Mouse (Mus musculus): Measurements from ENCODE around the gene Nceh1. TPM values are rescaled to one million over a fixed set of nuclear protein-coding genes. Genes with fewer than 3 reads are reported as not detected.

Gene Nceh1
- total and polyA plus RNA-seq, 3 experiments, result 17.2 to 45.1 (median 25.7) TPM

DNA sequence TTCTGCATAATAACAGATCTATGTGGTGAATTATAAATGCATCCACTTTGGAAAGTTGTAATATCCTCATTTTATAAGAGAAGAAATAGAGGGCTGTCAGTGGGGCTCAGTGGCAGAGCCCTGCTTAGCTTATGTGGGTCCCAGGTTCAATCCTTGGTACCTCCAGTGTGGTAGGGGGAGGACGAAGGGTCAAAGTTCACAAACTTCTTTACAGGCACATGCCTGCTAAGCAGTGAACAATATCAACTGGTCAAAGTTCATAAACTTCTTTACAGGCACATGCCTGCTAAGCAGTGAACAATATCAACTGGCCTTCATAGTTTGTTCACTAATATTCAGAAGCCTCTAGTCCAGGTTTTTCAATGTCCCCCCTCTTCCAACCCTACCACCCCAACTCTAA is 13.8 kb downstream of the Nceh1 start:
- TF ChIP-seq TAL1 (conservative IDR thresholded peaks at IDR 0.05; ENCODE audit: low read depth, low read length) (no peak), CTCF (IDR thresholded peaks at IDR 0.05; ENCODE audit: low read depth, low read length) (no peak), GATA2 (IDR thresholded peaks at IDR 0.05; ENCODE audit: borderline replicate concordance, low read depth, low read length) (no peak), GATA1 (IDR thresholded peaks at IDR 0.05; ENCODE audit: borderline replicate concordance, low read length) (no peak), POLR2AphosphoS5 (IDR thresholded peaks at IDR 0.05; ENCODE audit: insufficient replicate concordance, low read depth, low read length) (no peak)
- Histone ChIP-seq H3K36me3 (replicated peaks) (peaks cover 46% of the 10 kb centered on the region), H3K4me3 (ENCODE audit: low read depth, low read length) (no peak overlapping the region), H3K4me1 (ENCODE audit: insufficient read depth, low read depth, low read length) (peaks cover 33% of the 10 kb centered on the region), H3K9me3 (replicated peaks) (no peaks in the 10 kb centered on the region), H3K27me3 (ENCODE audit: insufficient read depth, low read length) (no peaks in the 10 kb centered on the region)
- ATAC-seq (ENCODE audit: extremely low read depth, insufficient number of reproducible peaks, low FRiP score, poor library complexity, severe bottlenecking) (no peak), DNase-seq (ENCODE audit: low spot score) (no peak)

DNA sequence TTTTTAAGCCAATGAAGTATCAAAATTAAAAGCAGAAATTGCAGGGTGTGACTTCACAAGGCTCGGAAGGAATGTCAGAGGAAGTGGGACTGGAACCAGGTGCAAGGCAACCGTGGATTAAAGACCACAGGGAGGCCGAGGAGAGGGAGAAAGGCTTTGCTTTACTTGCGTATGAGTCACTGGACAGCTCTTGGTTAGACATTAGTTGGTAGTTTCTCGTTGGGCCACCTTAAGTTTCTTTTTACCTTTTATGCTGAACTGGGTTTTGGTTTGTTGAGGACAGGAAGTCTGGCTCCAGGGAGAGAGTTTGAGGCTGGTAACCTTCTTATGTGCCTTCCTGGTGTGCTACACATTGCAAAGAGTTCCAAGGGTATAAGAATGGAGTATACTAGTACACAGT is 15.1 kb downstream of the Nceh1 start:
- Histone ChIP-seq H3K4me3 (ENCODE audit: low read depth, low read length) (no peak overlapping the region), H3K27me3 (ENCODE audit: insufficient read depth, low read length) (no peaks in the 10 kb centered on the region), H3K36me3 (replicated peaks) (peaks cover 42% of the 10 kb centered on the region), H3K9me3 (replicated peaks) (no peaks in the 10 kb centered on the region), H3K4me1 (ENCODE audit: insufficient read depth, low read depth, low read length) (peaks cover 31% of the 10 kb centered on the region)
- TF ChIP-seq TAL1 (conservative IDR thresholded peaks at IDR 0.05; ENCODE audit: low read depth, low read length) (no peak), GATA2 (IDR thresholded peaks at IDR 0.05; ENCODE audit: borderline replicate concordance, low read depth, low read length) (no peak), GATA1 (IDR thresholded peaks at IDR 0.05; ENCODE audit: borderline replicate concordance, low read length) (no peak), POLR2AphosphoS5 (IDR thresholded peaks at IDR 0.05; ENCODE audit: insufficient replicate concordance, low read depth, low read length) (no peak), CTCF (IDR thresholded peaks at IDR 0.05; ENCODE audit: low read depth, low read length) (no peak)
- ATAC-seq (ENCODE audit: extremely low read depth, insufficient number of reproducible peaks, low FRiP score, poor library complexity, severe bottlenecking) (no peak), DNase-seq (ENCODE audit: low spot score) (no peak)

DNA sequence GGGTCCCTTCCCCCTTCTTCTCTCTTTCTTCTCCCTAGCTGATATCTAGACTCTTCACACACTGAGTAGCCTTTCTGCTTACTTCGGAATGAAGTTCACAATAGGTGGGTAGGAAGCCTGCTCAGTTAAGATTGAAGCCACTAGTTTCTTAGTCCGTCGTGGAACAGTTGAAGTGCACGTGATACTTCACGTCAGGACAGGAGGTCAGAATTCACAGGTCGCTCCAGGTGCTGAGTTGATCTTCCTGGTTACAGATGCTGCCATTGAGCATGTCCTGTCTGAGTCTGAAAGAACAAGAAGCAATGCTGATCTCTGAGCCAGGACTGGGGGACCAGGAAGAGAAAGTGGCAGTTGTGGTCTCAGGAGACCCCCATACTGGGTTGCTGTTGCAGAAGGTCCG is 16.4 kb downstream of the Nceh1 start:
- Histone ChIP-seq H3K4me3 (ENCODE audit: low read depth, low read length) (no peak overlapping the region), H3K27me3 (ENCODE audit: insufficient read depth, low read length) (no peaks in the 10 kb centered on the region), H3K4me1 (ENCODE audit: insufficient read depth, low read depth, low read length) (peaks cover 20% of the 10 kb centered on the region), H3K36me3 (replicated peaks) (peaks cover 38% of the 10 kb centered on the region), H3K9me3 (replicated peaks) (no peaks in the 10 kb centered on the region)
- DNase-seq (ENCODE audit: low spot score), result no peak
- no peak for ATAC-seq (ENCODE audit: extremely low read depth, insufficient number of reproducible peaks, low FRiP score, poor library complexity, severe bottlenecking)
- TF ChIP-seq GATA2 (IDR thresholded peaks at IDR 0.05; ENCODE audit: borderline replicate concordance, low read depth, low read length), result no peak
- no peak for TF ChIP-seq CTCF (IDR thresholded peaks at IDR 0.05; ENCODE audit: low read depth, low read length)
- no peak for TF ChIP-seq POLR2AphosphoS5 (IDR thresholded peaks at IDR 0.05; ENCODE audit: insufficient replicate concordance, low read depth, low read length)
- no peak for TF ChIP-seq GATA1 (IDR thresholded peaks at IDR 0.05; ENCODE audit: borderline replicate concordance, low read length)
- no peak for TF ChIP-seq TAL1 (conservative IDR thresholded peaks at IDR 0.05; ENCODE audit: low read depth, low read length)

DNA sequence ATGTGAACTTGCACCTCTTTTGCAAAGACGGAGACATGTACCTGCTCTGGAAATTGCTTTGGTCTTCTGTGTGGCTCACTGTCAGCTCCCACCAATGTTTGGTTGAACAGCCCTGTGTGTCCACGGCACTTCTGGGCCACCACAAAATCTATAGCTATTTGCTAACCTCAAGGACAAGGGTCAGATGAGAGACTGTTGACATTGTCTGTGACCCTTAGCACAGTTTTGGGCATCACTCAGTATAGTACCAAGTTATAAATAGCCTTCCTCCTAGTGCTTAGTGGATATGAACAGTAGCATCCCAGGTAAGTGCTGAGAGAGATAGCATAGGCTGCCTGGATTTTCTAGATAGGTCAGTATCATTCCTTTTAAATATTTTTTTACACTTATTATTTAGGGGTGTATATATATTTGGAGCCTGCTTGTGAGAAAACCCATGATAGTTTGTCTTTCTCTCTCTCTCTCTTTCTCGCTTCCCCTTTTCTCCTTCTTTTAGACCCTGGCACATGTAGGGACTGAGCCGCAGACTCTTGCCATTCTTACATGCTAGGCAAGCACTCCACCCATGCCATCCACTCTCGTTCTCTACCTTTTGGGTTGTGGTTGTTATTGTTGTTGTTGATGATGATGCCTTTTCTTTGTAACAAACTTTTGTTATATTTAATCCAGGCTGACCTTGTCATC is 19.1 kb downstream of the Nceh1 start:
- Histone ChIP-seq H3K4me3 (ENCODE audit: low read depth, low read length) (no peak overlapping the region), H3K4me1 (ENCODE audit: insufficient read depth, low read depth, low read length) (peaks cover 4% of the 10 kb centered on the region; the same call in 1 of the 2 replicates), H3K27me3 (ENCODE audit: insufficient read depth, low read length) (no peaks in the 10 kb centered on the region), H3K36me3 (replicated peaks) (peaks cover 45% of the 10 kb centered on the region), H3K9me3 (replicated peaks) (no peaks in the 10 kb centered on the region)
- ATAC-seq (ENCODE audit: extremely low read depth, insufficient number of reproducible peaks, low FRiP score, poor library complexity, severe bottlenecking) (no peak; the same call in 1 of the 2 replicates), DNase-seq (ENCODE audit: low spot score) (no peak)
- TF ChIP-seq CTCF (IDR thresholded peaks at IDR 0.05; ENCODE audit: low read depth, low read length) (no peak), GATA2 (IDR thresholded peaks at IDR 0.05; ENCODE audit: borderline replicate concordance, low read depth, low read length) (no peak), TAL1 (conservative IDR thresholded peaks at IDR 0.05; ENCODE audit: low read depth, low read length) (no peak), POLR2AphosphoS5 (IDR thresholded peaks at IDR 0.05; ENCODE audit: insufficient replicate concordance, low read depth, low read length) (no peak), GATA1 (IDR thresholded peaks at IDR 0.05; ENCODE audit: borderline replicate concordance, low read length) (no peak)

DNA sequence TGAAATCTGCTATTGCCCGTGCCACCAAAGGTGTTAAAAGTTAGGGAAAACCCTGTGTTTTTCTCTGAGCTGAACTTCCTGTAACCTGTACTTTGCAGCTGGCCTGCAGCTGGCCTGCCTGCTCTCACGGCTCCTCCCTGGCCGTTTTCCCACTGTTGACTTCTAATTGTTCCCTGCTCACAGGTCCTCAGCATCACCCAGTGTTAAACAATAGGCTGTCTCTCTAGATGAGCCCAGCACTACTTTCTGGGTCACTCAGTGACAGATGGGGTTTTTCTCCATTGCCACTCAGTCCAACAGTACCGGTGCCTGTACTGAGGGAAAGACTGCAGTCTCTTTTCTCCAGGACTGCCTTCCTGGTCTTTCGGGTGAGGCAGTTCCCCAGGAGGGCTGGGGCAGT is 22.3 kb downstream of the Nceh1 start:
- Histone ChIP-seq H3K36me3 (replicated peaks) (peaks cover 63% of the 10 kb centered on the region), H3K4me1 (ENCODE audit: insufficient read depth, low read depth, low read length) (no peaks in the 10 kb centered on the region; the same call in 1 of the 2 replicates), H3K9me3 (replicated peaks) (0 out of 2 replicates have a peak, but pooled peaks cover 4% of the 10 kb centered on the region), H3K27me3 (ENCODE audit: insufficient read depth, low read length) (no peaks in the 10 kb centered on the region), H3K4me3 (ENCODE audit: low read depth, low read length) (no peak overlapping the region)
- DNase-seq (ENCODE audit: low spot score), result no peak
- no peak for ATAC-seq (ENCODE audit: extremely low read depth, insufficient number of reproducible peaks, low FRiP score, poor library complexity, severe bottlenecking)
- no peak for TF ChIP-seq CTCF (IDR thresholded peaks at IDR 0.05; ENCODE audit: low read depth, low read length)
- no peak for TF ChIP-seq GATA1 (IDR thresholded peaks at IDR 0.05; ENCODE audit: borderline replicate concordance, low read length)
- TF ChIP-seq TAL1 (conservative IDR thresholded peaks at IDR 0.05; ENCODE audit: low read depth, low read length), result no peak
- no peak for TF ChIP-seq GATA2 (IDR thresholded peaks at IDR 0.05; ENCODE audit: borderline replicate concordance, low read depth, low read length)
- no peak for TF ChIP-seq POLR2AphosphoS5 (IDR thresholded peaks at IDR 0.05; ENCODE audit: insufficient replicate concordance, low read depth, low read length)

DNA sequence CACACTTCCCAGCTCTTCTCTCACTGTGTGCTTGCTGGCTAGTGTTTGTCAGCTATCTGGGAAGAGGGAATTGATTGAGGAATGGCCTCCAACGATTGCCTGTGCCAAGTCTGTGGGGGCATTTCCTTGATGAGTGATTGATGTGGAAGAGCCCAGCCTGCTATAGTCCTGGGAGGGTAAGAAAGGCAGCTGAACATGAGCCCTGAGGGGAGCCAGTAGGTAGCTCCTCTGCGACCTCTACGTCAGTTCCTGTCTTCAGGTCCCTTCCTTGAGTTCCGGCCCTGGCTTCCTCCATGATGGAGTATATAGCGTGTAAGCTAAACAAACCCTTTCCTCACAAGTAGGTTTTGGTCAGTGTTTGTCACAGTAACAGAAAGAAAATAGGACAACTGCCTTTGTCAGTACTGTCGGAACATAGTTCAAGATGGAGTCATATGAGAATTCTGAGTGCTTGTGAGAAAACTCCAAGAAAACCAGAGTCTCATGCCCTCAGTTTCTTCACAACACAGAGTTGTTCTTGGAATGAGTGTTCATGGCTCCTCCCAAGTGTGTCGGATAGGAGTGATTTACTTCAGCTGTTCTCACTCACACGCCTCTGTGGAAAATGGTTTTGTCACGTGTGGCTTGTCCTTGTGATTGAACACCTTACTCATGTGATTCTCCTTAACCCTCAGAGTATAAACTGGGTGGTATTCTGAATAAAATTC is 22.9 kb downstream of the Nceh1 start:
- Histone ChIP-seq H3K4me1 (ENCODE audit: insufficient read depth, low read depth, low read length) (no peaks in the 10 kb centered on the region; the same call in 1 of the 2 replicates), H3K36me3 (replicated peaks) (peaks cover 63% of the 10 kb centered on the region), H3K9me3 (replicated peaks) (0 out of 2 replicates have a peak, but pooled peaks cover 4% of the 10 kb centered on the region), H3K4me3 (ENCODE audit: low read depth, low read length) (no peak overlapping the region), H3K27me3 (ENCODE audit: insufficient read depth, low read length) (no peaks in the 10 kb centered on the region)
- DNase-seq (ENCODE audit: low spot score), result no peak
- no peak for TF ChIP-seq CTCF (IDR thresholded peaks at IDR 0.05; ENCODE audit: low read depth, low read length)
- no peak for TF ChIP-seq GATA1 (IDR thresholded peaks at IDR 0.05; ENCODE audit: borderline replicate concordance, low read length)
- no peak for TF ChIP-seq TAL1 (conservative IDR thresholded peaks at IDR 0.05; ENCODE audit: low read depth, low read length)
- no peak for TF ChIP-seq POLR2AphosphoS5 (IDR thresholded peaks at IDR 0.05; ENCODE audit: insufficient replicate concordance, low read depth, low read length)
- no peak for TF ChIP-seq GATA2 (IDR thresholded peaks at IDR 0.05; ENCODE audit: borderline replicate concordance, low read depth, low read length)
- no peak for ATAC-seq (ENCODE audit: extremely low read depth, insufficient number of reproducible peaks, low FRiP score, poor library complexity, severe bottlenecking)

Measured in G1E (cell line).